Mouse (Mus musculus): ENCODE measurements around the gene Rptor.
"Not testable (repeated sequence)": the region's sequence is repeated elsewhere in the genome, so short reads cannot be mapped to it uniquely, and the experiment has no call there.

The Rptor gene

DNA sequence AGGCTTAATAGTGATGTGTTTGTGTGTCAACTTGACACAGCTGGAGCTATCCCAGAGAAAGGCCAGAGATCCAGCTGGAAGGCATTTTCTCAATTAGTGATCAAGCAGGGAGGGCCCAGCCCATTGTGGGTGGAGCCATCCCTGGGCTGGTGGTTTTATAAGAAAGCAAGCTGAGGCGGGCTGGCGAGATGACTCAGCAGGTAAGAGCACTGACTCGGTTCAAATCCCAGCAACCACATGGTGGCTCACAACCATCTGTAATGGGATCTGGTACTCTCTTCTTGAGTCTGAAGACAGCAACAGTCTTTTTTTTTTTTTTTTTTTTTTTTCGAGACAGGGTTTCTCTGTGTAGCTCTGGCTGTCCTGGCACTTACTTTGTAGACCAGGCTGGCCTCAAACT is 58.8 kb downstream of the Rptor start:
- DNase-seq = not testable (repeated sequence)

DNA sequence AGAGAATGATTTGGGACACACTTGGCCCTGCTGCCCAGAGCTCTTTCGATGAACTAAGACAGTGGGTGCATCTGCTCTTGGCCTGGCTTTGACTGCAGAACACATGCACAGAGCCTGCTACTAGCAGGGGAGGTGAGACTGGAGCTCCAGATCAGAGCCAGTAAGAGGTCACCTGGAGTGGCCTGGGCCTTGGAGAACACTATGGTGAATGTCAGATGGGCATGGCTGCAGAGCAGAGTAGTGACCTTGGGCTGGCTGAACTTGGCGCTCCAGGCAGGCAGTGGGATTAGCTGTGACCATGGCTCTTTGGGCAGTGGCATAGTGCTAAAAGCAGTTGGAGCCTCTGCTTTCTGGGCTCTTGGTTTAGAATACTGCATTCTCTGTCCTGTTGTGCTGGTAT is 61.2 kb downstream of the Rptor start:
- no peak for DNase-seq

GRCm38 (mm10) chr11:119664678-119665307 is 62.1 kb downstream of the Rptor start:
- no peak for DNase-seq

DNA sequence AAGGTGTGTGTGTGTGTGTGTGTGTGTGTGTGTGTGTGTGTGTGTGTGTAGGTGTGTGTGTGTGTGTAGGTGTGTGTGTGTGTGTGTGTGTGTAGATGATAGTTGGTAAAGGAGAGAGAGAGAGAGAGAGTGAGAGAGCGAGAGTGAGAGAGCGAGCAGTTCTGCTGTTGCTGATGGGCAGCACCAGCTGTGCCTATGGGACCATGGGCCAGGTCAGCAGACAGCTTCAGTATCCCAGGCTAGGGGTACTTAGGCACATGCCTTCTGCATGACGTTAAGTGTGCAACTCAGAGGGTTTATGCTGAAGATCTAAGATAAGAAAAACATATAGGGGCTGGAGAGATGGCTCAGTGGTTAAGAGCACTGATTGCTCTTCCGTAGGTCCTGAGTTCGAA is 62.6 kb downstream of the Rptor start:
- DNase-seq = no peak

DNA sequence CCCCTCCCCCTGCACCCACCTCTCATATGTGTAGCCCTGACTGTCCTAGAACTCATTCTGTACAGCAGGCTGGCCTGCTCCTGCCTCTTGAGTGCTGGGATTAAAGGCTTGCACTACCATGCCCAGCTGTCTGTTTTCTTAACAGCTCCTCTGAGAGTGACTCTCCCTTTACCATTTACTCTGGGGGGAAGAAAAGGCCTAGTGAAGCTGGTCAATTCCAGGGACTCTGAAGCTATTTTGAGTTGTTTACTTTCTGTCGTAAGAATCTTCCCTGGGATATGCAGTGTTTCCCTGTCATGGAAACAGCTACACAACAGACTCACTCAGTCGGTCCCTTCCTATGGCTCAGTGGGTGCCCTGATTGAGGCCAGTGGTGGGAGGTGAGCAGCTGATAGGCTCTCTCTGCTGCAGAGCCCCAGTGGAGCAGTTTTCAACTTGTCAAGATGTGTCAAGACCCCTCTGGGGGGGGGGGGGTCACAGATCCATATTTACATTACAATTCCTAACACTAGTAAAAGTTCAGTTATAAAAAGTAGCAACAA is 63.9 kb downstream of the Rptor start:
- DNase-seq = no peak

DNA sequence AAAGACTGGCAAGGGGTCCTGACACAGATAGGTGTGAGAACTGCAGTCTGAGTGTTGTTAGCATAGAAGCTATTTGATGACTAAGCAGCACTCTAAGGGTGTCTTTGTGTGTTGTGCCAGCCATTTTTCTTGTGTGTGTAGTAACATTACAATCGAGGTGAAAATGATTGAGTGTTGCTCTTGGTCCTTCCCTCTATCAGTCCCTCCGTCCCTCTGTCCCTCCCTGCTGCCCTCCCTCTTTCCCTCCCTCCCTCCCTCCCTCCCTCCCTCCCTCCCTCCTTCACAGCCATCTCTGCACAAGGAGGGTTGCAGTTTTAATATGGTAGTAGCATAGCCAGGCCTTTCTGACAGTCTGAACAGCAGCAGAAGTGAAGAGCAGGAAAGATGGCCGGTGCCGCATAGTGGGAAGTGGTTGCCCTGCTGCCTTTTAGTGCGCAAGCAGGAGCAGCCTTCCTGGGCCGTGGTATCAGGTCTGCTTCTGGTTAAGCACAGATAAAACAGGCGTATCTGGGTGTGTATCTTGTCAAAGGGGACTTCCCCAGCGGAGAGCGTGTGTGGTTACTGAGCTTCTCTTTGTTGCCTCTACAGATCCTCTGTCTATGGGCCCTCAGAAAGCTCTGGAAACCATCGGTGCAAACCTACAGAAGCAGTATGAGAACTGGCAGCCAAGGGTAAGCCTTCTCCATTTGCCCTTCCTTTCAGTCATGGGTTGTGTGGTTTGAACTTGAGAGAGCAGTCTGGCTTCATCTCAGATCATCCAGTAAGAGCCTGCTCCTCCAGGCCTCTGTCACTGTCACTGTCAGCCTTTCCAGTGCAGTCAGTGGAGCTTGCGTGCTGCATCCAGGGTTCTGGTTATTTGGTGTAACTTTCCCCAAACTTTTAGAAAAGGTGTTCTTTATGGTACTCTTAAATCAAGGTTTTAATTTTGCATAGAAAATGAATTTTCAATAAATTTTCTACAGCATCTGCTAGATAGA is 68.3 kb downstream of the Rptor start:
- peak; percentile 55 to 73 for DNase-seq

DNA sequence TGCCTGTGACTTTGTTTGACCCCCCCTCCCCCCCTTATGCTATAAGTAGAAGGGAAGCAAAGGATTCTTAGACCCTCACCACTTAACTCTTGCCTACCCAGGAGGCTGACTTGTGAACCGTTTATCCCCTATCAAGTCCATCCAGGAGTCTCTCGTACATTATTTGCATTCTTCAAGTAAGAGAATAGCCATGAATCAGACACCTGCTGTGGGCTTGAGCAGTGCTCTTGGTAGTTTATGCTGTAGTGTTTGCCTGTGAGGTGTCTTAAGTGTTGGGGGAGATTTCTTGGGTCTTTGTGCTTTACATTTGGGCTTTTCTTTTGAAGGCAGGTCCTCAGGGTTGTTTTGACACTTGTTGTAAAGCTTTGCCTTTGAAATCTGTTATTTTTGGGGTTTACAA is 69.3 kb downstream of the Rptor start:
- DNase-seq = no peak

DNA sequence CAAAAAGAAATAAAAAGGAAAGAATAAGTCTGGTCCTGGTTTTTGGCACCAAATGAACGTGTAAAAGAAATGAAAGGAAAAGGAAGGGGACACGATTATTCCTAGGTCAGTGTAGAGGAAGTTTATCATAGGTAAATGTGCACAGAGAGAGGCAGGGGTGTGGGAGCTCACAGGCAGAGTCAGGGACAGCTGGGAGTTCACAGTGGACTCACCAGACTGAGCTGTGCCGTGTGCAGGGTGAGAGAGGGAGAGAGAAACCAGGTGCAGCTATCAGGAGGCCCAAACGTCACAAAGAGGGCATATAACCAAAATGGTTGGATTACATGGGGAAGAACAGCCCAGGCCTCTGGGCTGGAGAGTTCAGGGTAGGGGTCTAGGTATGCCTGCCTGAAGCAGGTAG is 70.1 kb downstream of the Rptor start:
- no peak for DNase-seq

- DNase-seq = no peak
These were observed 72.1 kb downstream of the Rptor start for GRCm38 (mm10) chr11:119674835-119675234.

DNA sequence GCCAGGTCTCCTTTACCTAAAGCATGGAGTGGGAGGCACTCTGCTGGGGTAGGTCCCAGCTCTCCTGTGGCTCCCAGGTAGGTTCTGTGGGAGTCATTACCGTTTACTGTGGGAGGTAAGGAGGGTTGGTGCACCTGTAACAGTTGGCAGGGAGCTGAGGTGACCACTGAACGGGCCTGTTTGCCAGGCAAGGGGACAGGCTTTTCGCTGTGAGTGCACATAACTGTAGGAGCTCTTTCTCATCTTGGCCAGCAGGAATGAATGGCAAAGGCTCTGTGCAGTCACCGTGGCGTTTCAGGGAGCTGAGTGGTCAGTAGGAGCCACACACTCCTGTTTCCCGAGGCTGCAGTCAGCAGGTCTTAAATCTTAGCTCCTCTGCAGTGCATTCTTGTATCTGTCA is 72.8 kb downstream of the Rptor start:
- DNase-seq = no peak

- DNase-seq = no peak
These were observed 74.2 kb downstream of the Rptor start for GRCm38 (mm10) chr11:119676751-119677411.

GRCm38 (mm10) chr11:119678427-119678826 is 75.7 kb downstream of the Rptor start:
- no peak for DNase-seq

GRCm38 (mm10) chr11:119680735-119681134 is 78.0 kb downstream of the Rptor start:
- no peak for DNase-seq

- no peak for DNase-seq
These were observed 79.6 kb downstream of the Rptor start for GRCm38 (mm10) chr11:119682285-119682684.

- DNase-seq = no peak
These were observed 81.1 kb downstream of the Rptor start for GRCm38 (mm10) chr11:119683796-119684195.

GRCm38 (mm10) chr11:119685477-119685876 is 82.8 kb downstream of the Rptor start:
- no peak for DNase-seq

DNA sequence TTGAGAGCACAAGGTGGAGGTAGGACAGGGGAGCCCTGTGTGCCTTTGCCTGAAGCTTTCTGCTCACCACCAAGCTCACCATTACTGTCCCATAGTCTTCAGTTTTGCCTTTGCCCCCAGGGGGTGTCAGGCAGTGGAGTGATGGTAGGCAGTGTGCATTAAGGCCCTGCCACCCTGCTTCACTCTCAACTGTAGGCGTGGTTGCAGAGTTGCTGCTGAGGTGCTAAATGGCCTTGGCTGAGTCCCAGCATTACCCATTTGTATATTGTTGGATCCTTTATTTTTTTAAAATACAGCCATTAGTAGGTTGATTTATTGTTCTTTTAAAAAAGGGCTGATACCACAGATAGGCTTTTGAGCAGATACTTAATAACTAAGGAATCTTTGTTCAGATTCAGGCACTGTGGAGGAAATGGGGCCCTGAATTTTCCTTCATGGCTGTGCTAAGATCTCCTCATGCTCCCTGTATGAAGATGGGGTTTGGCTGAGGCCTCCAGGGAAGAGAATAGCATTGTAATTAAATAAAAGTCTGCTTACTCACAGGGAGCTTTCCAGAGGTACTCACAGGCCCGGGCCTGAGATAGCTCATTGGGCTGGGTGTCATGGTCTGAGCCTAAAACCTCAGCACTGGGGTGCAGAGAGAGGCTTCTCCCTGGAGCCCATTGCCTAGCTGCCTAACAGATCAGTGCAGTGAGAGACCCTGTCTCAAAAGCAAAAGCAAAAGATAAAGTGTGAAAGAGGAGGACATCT is 83.4 kb downstream of the Rptor start:
- DNase-seq = no peak

GRCm38 (mm10) chr11:119687316-119687715 is 84.6 kb downstream of the Rptor start:
- no peak for DNase-seq

- no peak for DNase-seq
These were observed 85.3 kb downstream of the Rptor start for GRCm38 (mm10) chr11:119687966-119688365.

GRCm38 (mm10) chr11:119689936-119690335 is 87.2 kb downstream of the Rptor start:
- no peak for DNase-seq

- DNase-seq = no peak
These were observed 89.6 kb downstream of the Rptor start for GRCm38 (mm10) chr11:119692196-119692910.

DNA sequence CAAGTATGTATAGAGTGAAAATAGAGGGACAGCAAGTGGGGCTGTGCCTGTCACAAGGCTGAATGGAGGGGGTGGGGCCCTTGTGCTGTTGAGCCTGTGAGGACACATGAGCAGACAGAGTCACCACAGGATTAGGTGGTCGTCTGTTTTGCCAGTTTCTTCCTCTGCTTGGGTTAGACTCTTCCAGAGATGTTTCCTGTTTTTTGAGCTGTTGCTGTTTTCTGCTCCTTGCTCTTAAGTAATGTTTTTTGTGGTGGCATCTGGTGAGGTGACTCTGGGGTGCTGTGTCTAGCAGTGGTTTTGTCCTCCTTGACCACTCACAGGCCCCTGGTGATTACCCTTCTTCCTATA is 90.2 kb downstream of the Rptor start:
- DNase-seq = no peak

Data from thymus, postnatal 36 days (tissue).